In genomic region chr6:30205180-30205538, GRCm38 (mm10) we compare ENCODE assay signal across 8 mouse cellular contexts.
DNase-seq lines count a peak whose midpoint lies in the region; ATAC-seq and TF ChIP-seq lines count a peak whose summit lies in the region.
"Not testable (repeated sequence)": the region's sequence is repeated elsewhere in the genome, so short reads cannot be mapped to it uniquely, and the experiment has no call there.

No protein-coding gene starts in this region.

- WGBS in embryonic facial prominence, embryonic 10.5 days: 73% methylated on average over 6 of the region's 6 CpGs
- 71% methylated on average over 6 of the region's 6 CpGs for WGBS in heart, embryonic 13.5 days
- WGBS in intestine, embryonic 15.5 days: 82% methylated on average over 5 of the region's 6 CpGs
- WGBS in liver, embryonic 13.5 days (ENCODE audit: insufficient replicate concordance): 66% methylated on average over 6 of the region's 6 CpGs
- 82% methylated on average over 5 of the region's 6 CpGs for WGBS in stomach, embryonic 15.5 days

- not testable (repeated sequence) for TF ChIP-seq CTCF in E14TG2a.4 (conservative IDR thresholded peaks at IDR 0.05; ENCODE audit: low read length)

- H3K9ac ChIP-seq in heart, embryonic 13.5 days; intestine, embryonic 15.5 days; liver, embryonic 13.5 days; stomach, embryonic 15.5 days: not testable (repeated sequence)

- not testable (repeated sequence) for H3K36me3 ChIP-seq in E14TG2a.4 (ENCODE audit: insufficient read depth, low read length); embryonic facial prominence, embryonic 10.5 days (replicated peaks); heart, embryonic 13.5 days; intestine, embryonic 15.5 days; liver, embryonic 13.5 days; megakaryocyte, embryonic 14.5 days (replicated peaks; ENCODE audit: low read length); stomach, embryonic 15.5 days

- peak overlapping the region; percentile 70 for H3K4me3 ChIP-seq in E14TG2a.4 (replicated peaks; ENCODE audit: low read length)
- H3K4me3 ChIP-seq in embryonic facial prominence, embryonic 10.5 days; heart, embryonic 13.5 days; intestine, embryonic 15.5 days (replicated peaks); liver, embryonic 13.5 days (replicated peaks); stomach, embryonic 15.5 days (replicated peaks): not testable (repeated sequence)
- H3K4me3 ChIP-seq in megakaryocyte, embryonic 14.5 days (replicated peaks): peak overlapping the region; percentile 84

- not testable (repeated sequence) for H3K27me3 ChIP-seq in E14TG2a.4 (ENCODE audit: insufficient read depth, low read length); embryonic facial prominence, embryonic 10.5 days (replicated peaks; ENCODE audit: low read depth, poor library complexity, severe bottlenecking); heart, embryonic 13.5 days (replicated peaks); intestine, embryonic 15.5 days (replicated peaks); liver, embryonic 13.5 days; megakaryocyte, embryonic 14.5 days (replicated peaks); stomach, embryonic 15.5 days (replicated peaks)

- H3K9me3 ChIP-seq in E14TG2a.4 (ENCODE audit: low read length); embryonic facial prominence, embryonic 10.5 days; heart, embryonic 13.5 days; intestine, embryonic 15.5 days; liver, embryonic 13.5 days (replicated peaks); stomach, embryonic 15.5 days: not testable (repeated sequence)
- peaks cover 14% of the 10 kb centered on the region for H3K9me3 ChIP-seq in megakaryocyte, embryonic 14.5 days

- peak overlapping the region; percentile 69 for H3K27ac ChIP-seq in embryonic facial prominence, embryonic 10.5 days (replicated peaks)
- not testable (repeated sequence) for H3K27ac ChIP-seq in heart, embryonic 13.5 days (replicated peaks); intestine, embryonic 15.5 days; liver, embryonic 13.5 days; stomach, embryonic 15.5 days

- peak; percentile 37 for DNase-seq in 3T3-L1 (ENCODE audit: low read depth, low spot score)
- DNase-seq in embryonic facial prominence, embryonic 10.5 days (ENCODE audit: low spot score); liver, embryonic 13.5 days: not testable (repeated sequence)

- not testable (repeated sequence) for ATAC-seq in heart, embryonic 13.5 days (ENCODE audit: extremely low read depth, insufficient number of reproducible peaks, low FRiP score, low TSS enrichment); intestine, embryonic 15.5 days; liver, embryonic 13.5 days (ENCODE audit: low read depth); stomach, embryonic 15.5 days (ENCODE audit: insufficient read depth, low FRiP score, low read depth)

- H3K4me2 ChIP-seq in heart, embryonic 13.5 days: peak overlapping the region; percentile 65; the same call in 1 of the 2 replicates
- H3K4me2 ChIP-seq in intestine, embryonic 15.5 days (replicated peaks): peak overlapping the region; percentile 67; the same call in 1 of the 2 replicates
- H3K4me2 ChIP-seq in liver, embryonic 13.5 days: peak overlapping the region; percentile 53; the same call in 1 of the 2 replicates
- H3K4me2 ChIP-seq in stomach, embryonic 15.5 days: peak overlapping the region; percentile 62; the same call in 1 of the 2 replicates

- peaks cover 67% of the 10 kb centered on the region for H3K4me1 ChIP-seq in E14TG2a.4 (replicated peaks; ENCODE audit: low read depth, low read length)
- peaks cover 16% of the 10 kb centered on the region for H3K4me1 ChIP-seq in embryonic facial prominence, embryonic 10.5 days
- H3K4me1 ChIP-seq in heart, embryonic 13.5 days; intestine, embryonic 15.5 days (replicated peaks); stomach, embryonic 15.5 days: not testable (repeated sequence)
- H3K4me1 ChIP-seq in liver, embryonic 13.5 days (replicated peaks): peaks cover 15% of the 10 kb centered on the region
- peaks cover 13% of the 10 kb centered on the region for H3K4me1 ChIP-seq in megakaryocyte, embryonic 14.5 days
